Mouse (Mus musculus) limb, embryonic 12.5 days (tissue): ENCODE data around the gene Slf2. TPM values are rescaled to one million over a fixed set of nuclear protein-coding genes. Genes with fewer than 3 reads are reported as not detected.

Experiments
- ATAC-seq: fragments of 200-750 bp; cut with Nextera tagmentation; 2 replicates; pipeline ENCODE4 v1.8.0; 2017; ENCODE audit warnings: low read depth, moderate TSS enrichment; ENCODE audit not compliant: insufficient number of reproducible peaks, insufficient read depth, low FRiP score, low TSS enrichment
- H3K27ac ChIP-seq: fragments of 300-500 bp; sonication (generic); 2 replicates; pipeline ENCODE4 v1.5.1; 2016; ENCODE audit warnings: mild to moderate bottlenecking, moderate library complexity
- H3K27me3 ChIP-seq: fragments of 300-500 bp; sonication (generic); 2 replicates; pipeline ENCODE4 v1.6.1; 2016; ENCODE audit warnings: mild to moderate bottlenecking, moderate library complexity
- H3K36me3 ChIP-seq: fragments of 300-500 bp; sonication (generic); 2 replicates; pipeline ENCODE4 v1.6.1; 2016; ENCODE audit warnings: mild to moderate bottlenecking, moderate library complexity
- H3K4me1 ChIP-seq: fragments of 300-500 bp; sonication (generic); replicated peaks from 2 replicates; pipeline ENCODE4 v1.6.1; 2016
- H3K4me2 ChIP-seq: fragments of 300-500 bp; sonication (generic); 2 replicates; pipeline ENCODE4 v1.6.1; 2016; ENCODE audit warnings: mild to moderate bottlenecking, moderate library complexity
- H3K4me3 ChIP-seq: fragments of 300-500 bp; sonication (generic); replicated peaks from 2 replicates; pipeline ENCODE4 v1.5.1; 2016; ENCODE audit warnings: mild to moderate bottlenecking
- H3K9ac ChIP-seq: fragments of 300-500 bp; sonication (generic); replicated peaks from 2 replicates; pipeline ENCODE4 v1.6.1; 2016; ENCODE audit warnings: mild to moderate bottlenecking, moderate library complexity
- H3K9me3 ChIP-seq: fragments of 300-500 bp; sonication (generic); 2 replicates; pipeline ENCODE4 v1.6.1; 2016; ENCODE audit warnings: mild to moderate bottlenecking, moderate library complexity
- WGBS: fragments of 180-500 bp; shearing (Covaris S2); methylation state at CpG from one replicate; pipeline ENCODE4 v1.1.7; 2016; 5-methylcytosine and 5-hydroxymethylcytosine counted together
- polyA plus RNA-seq: library from polyadenylated mRNA; unstranded; fragments of >200 nt; fragmentation: Nextera tagmentation; extraction: Ambion mirVana; gene quantifications from 2 replicates; pipeline ENCODE4 v1.2.1, GENCODE M21; 2016

Slf2 gene
- polyA plus RNA-seq, 1 experiment from 2014 or later = 49.7 TPM

DNA sequence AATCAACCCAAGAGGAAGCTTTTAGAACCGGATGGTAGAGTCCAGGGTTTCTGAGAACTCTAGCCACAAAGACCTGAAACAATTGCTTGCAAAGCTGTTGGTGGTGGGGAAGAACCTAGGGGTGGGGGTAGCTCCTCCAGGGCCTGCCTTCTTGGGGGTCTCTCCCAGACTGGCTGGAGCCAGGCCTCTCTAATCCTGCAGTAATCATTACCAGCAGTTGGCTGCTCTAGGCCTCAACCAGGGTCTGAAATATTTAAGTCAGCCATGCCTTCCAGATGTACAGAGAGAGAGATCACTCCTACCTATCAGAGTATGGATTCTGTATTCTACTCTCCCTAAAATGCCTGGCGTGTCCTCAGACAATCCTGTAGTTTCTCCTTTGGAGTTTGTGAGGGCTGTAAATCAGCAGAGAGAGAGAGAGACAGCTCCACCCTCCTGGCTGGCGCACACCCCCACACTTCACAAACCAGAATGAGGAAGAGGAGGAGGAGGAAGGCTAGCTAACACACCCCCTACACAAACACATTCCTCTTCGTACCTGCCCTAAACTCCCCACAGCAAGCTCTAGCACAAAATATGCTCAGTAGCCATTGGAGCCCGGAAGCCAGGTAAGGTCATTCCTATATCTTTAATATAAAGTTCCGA lies 82.8 kb downstream of the Slf2 start:
- Histone ChIP-seq H3K4me1 (peaks cover 49% of the 10 kb centered on the region), H3K27ac (peak overlapping the region; percentile 98), H3K36me3 (peaks cover 32% of the 10 kb centered on the region), H3K27me3 (no peaks in the 10 kb centered on the region), H3K4me2 (peak overlapping the region; percentile 83), H3K9me3 (no peaks in the 10 kb centered on the region), H3K9ac (peak overlapping the region; percentile 42; the same call in 1 of the 2 replicates), H3K4me3 (peak overlapping the region; percentile 75; the same call in 1 of the 2 replicates)
- 35% methylated on average over 6 of the region's 6 CpGs for WGBS
- no peak for ATAC-seq

DNA sequence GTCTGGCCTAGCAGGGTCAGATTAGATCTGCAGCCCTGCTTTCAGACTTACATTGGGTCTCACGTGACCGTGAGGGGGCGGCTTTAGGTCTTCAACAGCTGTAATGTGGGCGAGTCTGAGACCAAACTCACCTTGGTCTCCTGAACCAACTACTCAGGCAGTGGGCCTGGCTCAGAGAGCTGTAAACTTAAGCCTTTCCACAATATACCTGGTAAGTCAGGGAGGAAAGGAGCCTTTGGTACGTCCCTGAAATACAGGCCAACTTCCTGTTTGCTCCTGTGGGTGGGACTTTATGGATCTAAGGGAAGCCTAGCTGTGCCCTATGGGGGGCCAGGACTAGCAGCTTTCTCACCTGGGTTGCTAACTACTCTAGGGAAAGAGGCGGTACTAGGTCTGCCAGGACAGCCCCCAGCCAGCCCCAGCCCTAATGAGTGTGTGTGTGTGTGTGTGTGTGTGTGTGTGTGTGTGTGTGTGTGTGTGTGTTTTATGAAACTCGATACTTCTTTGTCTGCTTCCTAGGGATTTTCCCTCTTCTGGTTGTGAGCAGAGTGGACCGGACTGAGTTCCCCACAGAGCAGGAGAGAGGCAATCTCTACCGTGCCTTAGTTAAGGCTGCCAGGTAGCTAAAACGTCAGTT lies 83.5 kb downstream of the Slf2 start, which contains the start of gene Lzts2:
Lzts2 (plus strand) TSS at position 80 of the 637 bp plus-strand sequence.
- Histone ChIP-seq H3K9ac (peak within 1 kb of the TSS; percentile 93), H3K27ac (peak within 1 kb of the TSS; percentile 98), H3K4me3 (peak within 1 kb of the TSS; percentile 75), H3K36me3 (peaks cover 27% of the 10 kb centered on the region), H3K4me1 (peaks cover 53% of the 10 kb centered on the region), H3K9me3 (no peaks in the 10 kb centered on the region), H3K27me3 (no peaks in the 10 kb centered on the region), H3K4me2 (peak within 1 kb of the TSS; percentile 83)
- 2% methylated on average over 10 of the region's 10 CpGs for WGBS
- ATAC-seq = no peak

DNA sequence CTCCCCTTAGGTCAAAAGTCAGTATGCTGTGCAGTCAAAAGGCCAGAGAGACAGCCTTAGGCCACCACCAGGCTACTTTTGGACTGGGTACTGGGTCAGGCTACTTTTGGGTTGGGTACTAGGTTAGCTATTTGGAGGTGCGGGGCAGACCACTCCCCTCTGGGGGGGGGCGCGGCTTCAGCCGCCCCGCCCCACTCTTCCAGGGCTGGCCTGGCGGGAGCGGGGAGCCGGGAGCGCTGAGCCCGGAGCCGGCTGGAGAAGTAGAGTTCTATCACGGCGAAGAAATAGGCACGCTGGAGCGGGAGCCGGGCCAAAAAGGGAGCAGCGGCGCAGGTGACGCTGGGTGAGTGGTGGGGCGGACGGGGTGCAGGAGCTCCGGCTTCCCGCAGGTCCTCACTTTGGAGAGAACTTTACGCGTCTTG lies 84.0 kb downstream of the Slf2 start:
- peak overlapping the region; percentile 98 for H3K27ac ChIP-seq
- no peaks in the 10 kb centered on the region for H3K9me3 ChIP-seq
- peaks cover 22% of the 10 kb centered on the region for H3K36me3 ChIP-seq
- under 1% methylated on average over 25 of the region's 25 CpGs for WGBS
- H3K4me2 ChIP-seq = peak overlapping the region; percentile 83
- ATAC-seq = peak; percentile 5; the same call in 1 of the 2 replicates
- H3K9ac ChIP-seq = peak overlapping the region; percentile 93
- H3K27me3 ChIP-seq = no peaks in the 10 kb centered on the region
- peak overlapping the region; percentile 75 for H3K4me3 ChIP-seq
- H3K4me1 ChIP-seq = peaks cover 59% of the 10 kb centered on the region

DNA sequence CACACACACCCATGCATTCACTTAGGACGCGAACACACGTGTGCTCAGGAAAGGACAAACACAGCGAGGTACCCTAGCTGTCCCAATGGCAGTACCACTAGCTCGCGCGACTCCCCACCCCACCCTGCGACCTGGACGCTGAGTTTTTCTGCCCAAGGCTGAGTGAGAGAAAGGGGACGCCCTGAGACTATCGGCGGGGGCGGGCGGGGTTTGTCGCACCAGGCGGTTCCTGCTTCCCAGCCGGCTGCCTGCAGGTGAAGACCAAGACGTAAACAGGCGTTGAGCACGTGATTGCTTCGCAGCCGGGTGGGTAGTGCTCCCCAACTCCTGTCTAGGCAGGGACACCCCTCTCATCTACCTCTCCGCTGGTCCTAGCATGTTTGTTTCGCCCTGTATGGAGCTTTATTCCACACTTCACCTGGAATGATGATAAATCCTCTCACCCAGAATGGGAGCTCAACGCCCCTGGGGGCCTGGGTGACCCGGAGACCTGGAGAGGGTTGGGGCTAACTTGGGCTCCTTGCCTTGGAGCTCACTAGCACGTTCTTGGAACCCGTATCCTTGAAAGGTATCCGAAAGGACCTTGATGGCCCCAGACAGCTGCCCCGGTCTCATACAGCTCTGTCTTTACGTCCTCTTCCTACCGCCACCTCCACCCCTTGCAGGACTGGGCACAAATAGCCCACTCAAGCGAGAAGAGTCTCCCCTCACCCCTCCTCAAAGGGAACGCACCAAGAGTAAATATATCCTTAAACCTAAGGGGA lies 84.7 kb downstream of the Slf2 start:
- peak; percentile 11; the same call in 1 of the 2 replicates for ATAC-seq
- no peaks in the 10 kb centered on the region for H3K9me3 ChIP-seq
- peak overlapping the region; percentile 98 for H3K27ac ChIP-seq
- peak overlapping the region; percentile 93 for H3K9ac ChIP-seq
- WGBS = under 1% methylated on average over 34 of the region's 34 CpGs
- no peaks in the 10 kb centered on the region for H3K27me3 ChIP-seq
- H3K4me1 ChIP-seq = peaks cover 66% of the 10 kb centered on the region
- H3K36me3 ChIP-seq = peaks cover 18% of the 10 kb centered on the region
- peak overlapping the region; percentile 83 for H3K4me2 ChIP-seq
- peak overlapping the region; percentile 75 for H3K4me3 ChIP-seq

DNA sequence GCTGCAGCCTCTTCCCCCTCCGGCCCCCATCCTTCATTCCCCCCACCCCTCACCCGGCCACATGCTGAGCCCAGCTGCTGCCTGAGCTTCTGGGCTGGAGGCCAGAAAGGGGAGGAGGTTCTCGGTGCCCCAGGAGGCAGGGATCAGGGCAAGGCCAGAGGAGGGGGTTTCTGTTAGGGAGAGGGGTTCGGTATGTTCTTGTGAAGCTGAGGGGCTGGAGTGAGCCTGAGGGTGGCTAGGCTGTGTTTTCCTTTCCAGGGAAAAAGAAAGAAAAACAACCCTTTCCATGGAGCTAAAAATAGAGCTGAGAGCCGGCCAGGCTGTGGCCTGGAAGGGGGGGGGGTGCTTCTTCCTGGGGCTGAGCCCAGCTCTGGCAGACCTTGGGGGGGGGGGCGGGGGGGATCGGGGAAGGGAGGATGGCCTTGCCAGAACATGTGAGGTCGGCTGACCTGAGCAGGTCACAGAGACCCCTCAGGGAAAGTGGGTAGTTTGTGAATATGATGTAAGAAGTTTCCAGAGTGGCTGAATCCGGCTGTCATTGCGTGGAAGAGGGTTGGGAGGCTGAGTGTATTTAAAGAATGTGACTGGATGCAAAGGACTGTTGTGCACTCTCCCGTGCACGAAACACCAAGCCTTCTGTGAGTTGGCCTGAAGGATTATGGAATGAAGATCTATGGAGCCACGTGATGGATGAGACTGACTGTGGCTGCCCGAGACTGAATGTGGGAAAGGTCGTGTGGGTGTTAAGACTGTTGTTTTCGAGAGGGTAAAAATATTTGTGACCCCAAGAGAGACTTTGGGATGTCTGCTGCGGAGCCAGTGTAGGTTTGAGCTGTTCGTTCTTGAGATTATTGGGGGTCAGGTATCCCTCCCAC lies 85.6 kb downstream of the Slf2 start:
- Histone ChIP-seq H3K4me3 (peak overlapping the region; percentile 75), H3K36me3 (peaks cover 18% of the 10 kb centered on the region), H3K4me2 (peak overlapping the region; percentile 83), H3K27me3 (no peaks in the 10 kb centered on the region), H3K9me3 (no peaks in the 10 kb centered on the region), H3K27ac (peak overlapping the region; percentile 98), H3K9ac (peak overlapping the region; percentile 93), H3K4me1 (peaks cover 74% of the 10 kb centered on the region)
- WGBS = 1% methylated on average over 16 of the region's 18 CpGs
- ATAC-seq = peak; percentile 18; the same call in 1 of the 2 replicates

DNA sequence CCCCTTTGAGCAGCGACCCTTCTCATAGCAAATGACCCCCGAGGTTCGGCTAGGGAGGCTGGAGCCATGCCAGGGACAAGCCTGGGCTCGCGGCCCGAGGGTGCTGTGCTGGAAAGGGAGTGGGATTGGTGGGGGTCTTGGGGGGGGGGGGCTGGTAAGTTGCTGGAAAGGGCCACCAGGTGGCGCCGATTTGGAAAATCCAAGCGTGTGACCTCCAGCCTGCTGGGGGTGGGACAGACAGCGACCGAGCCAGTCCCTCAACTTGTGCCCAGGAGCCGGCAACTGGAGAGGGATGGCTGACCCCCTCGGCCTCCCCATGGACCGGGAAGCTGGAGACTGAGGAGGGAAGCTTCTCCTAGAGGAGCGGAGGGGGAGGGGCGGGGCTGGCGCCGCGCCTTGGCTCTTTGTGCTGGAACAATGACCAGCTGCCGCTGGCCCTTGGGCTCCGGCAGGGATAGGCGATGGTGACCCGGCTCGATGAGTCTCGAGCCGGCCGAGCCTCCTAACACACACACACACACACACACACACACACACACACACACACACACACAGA lies 86.3 kb downstream of the Slf2 start:
- H3K4me3 ChIP-seq = peak overlapping the region; percentile 75
- under 1% methylated on average over 15 of the region's 27 CpGs for WGBS
- no peaks in the 10 kb centered on the region for H3K9me3 ChIP-seq
- ATAC-seq = no peak
- H3K4me1 ChIP-seq = peaks cover 75% of the 10 kb centered on the region
- H3K27ac ChIP-seq = peak overlapping the region; percentile 98
- H3K36me3 ChIP-seq = peaks cover 19% of the 10 kb centered on the region
- H3K4me2 ChIP-seq = peak overlapping the region; percentile 83
- H3K27me3 ChIP-seq = no peaks in the 10 kb centered on the region
- H3K9ac ChIP-seq = peak overlapping the region; percentile 93

DNA sequence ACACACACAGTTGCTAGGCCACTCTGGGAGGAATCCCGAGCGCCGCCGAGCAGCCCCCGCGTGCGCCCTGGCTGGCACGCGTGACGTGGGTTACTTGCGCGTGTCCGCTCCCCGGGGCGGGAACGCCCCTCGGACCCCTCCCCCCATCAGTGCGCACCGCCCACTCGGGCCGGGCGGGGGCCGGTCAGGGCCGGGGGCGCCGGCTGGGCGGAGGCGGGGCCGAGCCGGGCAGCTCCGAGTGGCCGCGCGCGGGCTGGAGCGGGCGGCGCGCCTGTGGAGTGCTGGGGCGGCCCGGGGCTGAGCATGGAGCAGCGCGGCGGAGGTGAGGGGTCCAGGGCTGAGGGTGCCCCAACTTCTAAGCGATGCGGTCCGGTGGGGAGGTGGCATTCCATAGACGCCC lies 87.0 kb downstream of the Slf2 start:
- Histone ChIP-seq H3K9ac (peak overlapping the region; percentile 93), H3K9me3 (no peaks in the 10 kb centered on the region), H3K27me3 (no peaks in the 10 kb centered on the region), H3K4me2 (peak overlapping the region; percentile 83), H3K27ac (peak overlapping the region; percentile 98), H3K4me3 (peak overlapping the region; percentile 75), H3K4me1 (peaks cover 69% of the 10 kb centered on the region), H3K36me3 (peaks cover 25% of the 10 kb centered on the region)
- ATAC-seq = peak; percentile 49
- WGBS = under 1% methylated on average over 45 of the region's 48 CpGs

DNA sequence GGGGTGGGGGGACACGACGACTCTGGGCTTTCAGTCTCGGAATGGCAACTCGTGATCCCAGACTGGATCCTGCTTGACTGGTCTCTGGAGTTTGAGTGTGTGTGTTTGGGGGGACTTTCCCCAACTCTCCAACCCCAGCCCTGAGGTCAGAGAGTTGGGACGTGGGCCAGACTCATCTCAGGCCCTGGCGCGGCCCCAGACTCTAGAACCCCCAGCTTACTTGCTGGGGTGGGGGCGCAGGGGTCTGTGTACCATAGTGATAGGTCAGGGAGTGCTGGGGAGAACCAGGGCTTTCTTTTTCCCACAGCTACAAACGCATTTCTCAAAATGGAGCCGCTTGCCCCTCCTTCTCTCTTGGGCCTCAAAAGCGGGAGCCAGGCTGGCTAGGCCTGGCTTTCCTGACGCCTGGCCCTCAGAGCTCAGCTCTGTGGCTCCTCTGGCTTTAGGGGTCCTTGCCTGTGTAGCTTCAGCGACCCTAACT lies 87.4 kb downstream of the Slf2 start:
- Histone ChIP-seq H3K36me3 (peaks cover 30% of the 10 kb centered on the region), H3K4me2 (peak overlapping the region; percentile 83), H3K27me3 (no peaks in the 10 kb centered on the region), H3K4me1 (peaks cover 64% of the 10 kb centered on the region), H3K9me3 (no peaks in the 10 kb centered on the region), H3K4me3 (peak overlapping the region; percentile 75), H3K9ac (peak overlapping the region; percentile 93), H3K27ac (peak overlapping the region; percentile 98)
- WGBS = under 1% methylated on average over 13 of the region's 13 CpGs
- peak; percentile 2; the same call in 1 of the 2 replicates for ATAC-seq

DNA sequence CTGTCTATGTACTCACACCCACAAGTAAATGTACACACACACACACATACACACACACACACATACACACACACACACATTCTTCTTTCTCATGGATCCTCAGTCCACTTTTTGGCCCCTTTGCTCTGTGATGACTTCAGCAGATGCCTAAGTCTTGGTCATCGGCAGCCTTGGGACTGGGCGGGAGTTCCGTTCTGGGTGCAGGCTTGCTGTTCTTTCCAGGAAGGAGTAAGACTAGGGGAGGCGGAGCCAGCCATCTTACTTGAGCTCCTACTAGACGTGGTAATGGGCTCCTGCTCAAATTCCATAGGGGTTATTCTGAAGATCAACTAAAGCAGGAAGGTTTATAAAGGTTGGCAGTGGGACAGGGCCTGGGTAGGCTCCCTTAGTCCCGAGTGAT lies 89.4 kb downstream of the Slf2 start:
- 60% methylated on average over 6 of the region's 6 CpGs for WGBS
- ATAC-seq = no peak
- H3K4me1 ChIP-seq = peaks cover 51% of the 10 kb centered on the region
- H3K9me3 ChIP-seq = no peaks in the 10 kb centered on the region
- H3K36me3 ChIP-seq = peaks cover 49% of the 10 kb centered on the region
- H3K9ac ChIP-seq = no peak overlapping the region; the same call in 1 of the 2 replicates
- H3K27me3 ChIP-seq = no peaks in the 10 kb centered on the region
- no peak overlapping the region for H3K27ac ChIP-seq
- peak overlapping the region; percentile 29 for H3K4me2 ChIP-seq
- peak overlapping the region; percentile 7; the same call in 1 of the 2 replicates for H3K4me3 ChIP-seq

DNA sequence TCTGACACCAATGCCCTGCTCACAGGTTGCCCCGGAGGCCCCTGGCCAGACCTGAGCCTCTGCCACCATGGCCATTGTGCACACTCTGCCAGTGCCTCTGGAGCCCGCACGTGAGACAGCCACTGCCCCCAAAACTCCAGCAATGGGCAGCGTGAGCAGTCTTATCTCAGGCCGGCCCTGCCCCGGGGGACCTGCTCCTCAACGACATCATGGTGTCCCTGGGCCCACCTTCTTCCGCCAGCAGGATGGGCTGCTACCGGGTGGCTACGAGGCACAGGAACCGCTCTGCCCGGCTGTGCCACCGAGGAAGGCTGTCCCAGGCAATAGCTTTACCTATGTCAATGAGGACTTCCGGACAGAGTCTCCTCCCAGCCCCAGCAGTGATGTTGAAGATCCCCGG lies 90.4 kb downstream of the Slf2 start:
- Histone ChIP-seq H3K4me1 (peaks cover 48% of the 10 kb centered on the region), H3K27ac (no peak overlapping the region), H3K4me2 (peak overlapping the region; percentile 29), H3K9ac (no peak overlapping the region; the same call in 1 of the 2 replicates), H3K9me3 (no peaks in the 10 kb centered on the region), H3K36me3 (peaks cover 59% of the 10 kb centered on the region), H3K27me3 (no peaks in the 10 kb centered on the region), H3K4me3 (no peak overlapping the region)
- ATAC-seq = no peak
- 95% methylated on average over 15 of the region's 15 CpGs for WGBS
